Mouse (Mus musculus): ENCODE measurements around the gene Myt1l.

Gene Myt1l

DNA sequence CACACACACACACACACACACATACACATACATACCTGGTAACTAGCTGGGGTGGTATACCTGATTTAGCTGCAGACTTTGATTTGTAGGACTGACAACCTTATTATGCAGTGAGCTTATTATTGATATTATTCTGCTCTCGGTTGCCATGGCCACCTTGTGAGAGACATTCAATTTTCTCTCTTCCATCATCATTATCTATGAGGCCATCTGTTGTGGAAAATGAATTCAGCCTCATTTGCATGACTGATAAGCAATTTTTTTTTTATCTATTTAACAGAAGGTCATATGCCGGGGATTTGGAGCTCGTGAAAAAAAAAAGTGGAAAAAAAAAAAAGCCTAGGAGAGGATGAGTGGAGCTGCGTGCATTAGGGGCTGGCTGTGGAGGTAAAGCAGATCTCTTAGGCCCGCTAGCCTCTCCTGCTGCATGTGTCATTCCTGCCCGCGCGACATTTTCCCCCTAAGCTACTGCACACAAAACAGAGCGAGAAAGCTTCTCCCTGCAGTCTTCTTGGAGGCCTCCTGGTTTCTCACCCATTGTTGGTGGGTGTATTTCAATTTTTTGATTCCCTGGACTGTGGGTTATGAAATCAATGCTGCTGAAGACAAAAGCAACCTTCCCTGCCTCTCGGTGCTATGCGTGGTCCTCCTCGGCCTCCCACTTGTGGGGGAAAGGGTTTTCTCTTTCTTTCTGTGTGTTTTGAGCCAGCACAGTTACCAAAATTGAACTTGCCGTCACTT lies at the start of gene Myt1l:
TSS of gene Myt1l (plus strand) at position 354 of the 741 bp plus-strand sequence.
- DNase-seq (ENCODE audit: extremely low read depth, insufficient read length, low spot score): no peak

DNA sequence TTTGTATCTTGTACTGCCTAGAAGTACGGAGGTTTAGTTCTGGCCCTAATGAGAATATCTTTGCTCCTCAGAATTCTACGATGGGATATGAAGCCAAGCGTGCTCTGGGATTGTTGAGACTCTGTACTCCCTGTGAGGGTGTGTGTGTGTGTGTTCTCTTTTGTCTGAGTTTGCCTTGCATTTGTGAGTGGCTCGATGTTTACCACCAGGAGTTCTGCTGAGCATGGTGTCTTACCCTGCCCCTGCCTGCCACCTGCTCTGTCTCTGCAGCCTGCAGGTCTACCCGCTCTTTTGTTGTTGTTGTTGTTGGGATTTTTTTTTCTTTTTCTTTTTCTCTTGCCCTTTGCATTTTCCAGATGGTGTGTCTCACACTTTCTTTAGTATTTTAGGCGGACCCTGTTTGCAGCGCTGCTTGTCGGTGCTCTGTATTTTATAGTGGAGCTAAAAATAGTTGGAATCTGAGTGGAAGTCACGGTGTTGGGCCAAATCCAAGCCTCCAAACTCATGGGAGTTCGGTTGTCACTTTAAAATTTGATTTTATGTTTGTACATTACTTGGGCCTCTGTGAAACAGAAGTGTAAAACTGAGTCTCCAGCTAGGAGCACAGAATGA lies 41.7 kb upstream of the Myt1l start:
- DNase-seq (ENCODE audit: extremely low read depth, insufficient read length, low spot score): no peak

DNA sequence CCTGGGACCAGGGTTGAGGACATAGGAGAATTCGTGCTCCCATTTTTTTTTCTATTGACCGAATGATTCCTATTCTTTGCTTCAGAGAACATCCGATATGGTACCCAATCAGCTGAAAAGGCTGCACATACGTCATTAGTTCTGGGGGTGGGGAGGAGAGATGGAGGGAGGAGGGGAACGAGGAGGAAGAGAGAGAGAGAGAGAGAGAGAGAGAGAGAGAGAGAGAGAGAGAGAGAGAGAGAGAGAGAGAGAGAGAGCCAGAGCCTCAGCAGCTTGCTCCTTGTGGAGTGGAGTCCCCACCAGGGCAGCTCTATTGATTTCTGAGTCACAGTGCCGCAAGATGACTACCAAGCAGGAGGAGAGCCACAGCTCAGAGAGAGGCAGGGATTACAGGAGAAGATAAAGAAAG lies 1.9 kb upstream of the Myt1l start:
- DNase-seq (ENCODE audit: extremely low read depth, insufficient read length, low spot score): no peak

DNA sequence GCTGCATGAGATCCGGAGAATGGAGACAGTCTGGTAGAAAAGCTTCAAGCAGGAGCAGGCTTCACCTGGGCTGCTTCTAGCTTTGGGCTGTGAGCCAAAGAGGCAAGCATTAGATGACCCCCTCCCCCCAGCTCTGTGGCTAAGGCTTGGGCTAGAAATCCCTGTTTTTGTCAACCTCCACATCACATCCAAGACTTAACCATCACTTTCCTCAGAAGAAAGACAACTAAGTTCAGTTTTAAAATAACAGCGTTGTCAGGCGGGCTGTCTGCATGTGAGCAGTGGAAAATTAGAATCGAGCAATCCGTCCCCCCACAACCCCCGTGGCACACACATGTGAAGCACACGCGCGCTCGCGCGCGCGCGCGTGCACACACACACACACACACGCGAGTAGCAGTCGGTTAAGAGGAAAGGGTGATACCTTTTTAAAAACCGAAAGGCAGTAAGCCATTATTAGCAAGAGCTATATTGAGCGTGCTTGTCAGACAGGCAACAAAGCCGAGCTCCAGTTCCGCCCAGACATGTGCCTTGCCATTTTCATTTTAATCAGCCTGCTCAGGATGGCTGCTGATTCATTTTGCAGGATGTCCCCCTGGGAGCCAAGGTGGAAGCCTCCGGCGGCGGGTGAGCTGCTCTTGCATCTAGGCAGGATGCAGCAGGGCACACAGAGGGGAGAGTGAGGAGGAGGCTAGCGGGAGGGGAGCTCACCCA lies 979 bp upstream of the Myt1l start:
- DNase-seq (ENCODE audit: extremely low read depth, insufficient read length, low spot score): no peak

DNA sequence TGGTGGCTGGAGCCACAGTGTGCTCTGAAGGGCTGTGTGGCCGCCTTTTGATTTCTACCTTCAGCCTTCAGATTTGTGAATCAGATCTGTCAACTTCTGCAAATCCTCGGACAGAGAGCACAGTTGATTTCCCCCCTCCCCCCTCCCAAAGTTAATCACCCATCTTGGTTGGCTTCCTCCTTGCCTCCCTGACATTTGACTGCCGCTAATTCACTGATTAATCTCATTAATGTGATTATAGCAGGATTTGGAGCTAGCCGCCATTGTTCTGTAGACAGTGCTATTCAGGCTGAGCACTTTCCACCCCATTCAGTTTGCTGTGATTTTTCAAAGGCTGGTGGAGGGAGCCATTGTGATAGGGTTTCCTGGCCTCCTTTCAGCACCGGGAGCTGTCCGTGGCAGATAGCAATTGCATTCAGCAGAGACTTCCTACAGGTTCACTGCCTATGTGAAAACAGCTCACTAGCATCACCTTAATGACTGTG lies 2.1 kb downstream of the Myt1l start:
- DNase-seq (ENCODE audit: extremely low read depth, insufficient read length, low spot score): no peak

DNA sequence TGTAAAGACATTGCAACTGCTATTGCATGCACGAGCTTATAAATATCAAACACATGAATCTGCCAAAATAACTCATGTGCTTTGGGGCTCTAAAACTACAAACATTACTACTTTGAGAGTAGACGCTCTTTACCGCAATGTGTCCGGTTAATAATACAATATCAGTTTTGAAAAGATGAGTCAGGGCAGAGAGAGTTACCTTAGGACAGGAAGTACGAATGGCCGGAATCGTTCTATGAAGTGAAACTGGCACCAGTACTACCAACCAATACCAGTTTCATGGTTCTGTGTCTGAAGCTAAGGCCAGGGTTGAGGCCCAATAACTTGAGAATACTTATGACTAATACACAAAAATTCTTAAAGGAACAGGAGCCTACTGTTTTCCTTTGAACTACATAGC lies 2.6 kb downstream of the Myt1l start:
- no peak for DNase-seq (ENCODE audit: extremely low read depth, insufficient read length, low spot score)

DNA sequence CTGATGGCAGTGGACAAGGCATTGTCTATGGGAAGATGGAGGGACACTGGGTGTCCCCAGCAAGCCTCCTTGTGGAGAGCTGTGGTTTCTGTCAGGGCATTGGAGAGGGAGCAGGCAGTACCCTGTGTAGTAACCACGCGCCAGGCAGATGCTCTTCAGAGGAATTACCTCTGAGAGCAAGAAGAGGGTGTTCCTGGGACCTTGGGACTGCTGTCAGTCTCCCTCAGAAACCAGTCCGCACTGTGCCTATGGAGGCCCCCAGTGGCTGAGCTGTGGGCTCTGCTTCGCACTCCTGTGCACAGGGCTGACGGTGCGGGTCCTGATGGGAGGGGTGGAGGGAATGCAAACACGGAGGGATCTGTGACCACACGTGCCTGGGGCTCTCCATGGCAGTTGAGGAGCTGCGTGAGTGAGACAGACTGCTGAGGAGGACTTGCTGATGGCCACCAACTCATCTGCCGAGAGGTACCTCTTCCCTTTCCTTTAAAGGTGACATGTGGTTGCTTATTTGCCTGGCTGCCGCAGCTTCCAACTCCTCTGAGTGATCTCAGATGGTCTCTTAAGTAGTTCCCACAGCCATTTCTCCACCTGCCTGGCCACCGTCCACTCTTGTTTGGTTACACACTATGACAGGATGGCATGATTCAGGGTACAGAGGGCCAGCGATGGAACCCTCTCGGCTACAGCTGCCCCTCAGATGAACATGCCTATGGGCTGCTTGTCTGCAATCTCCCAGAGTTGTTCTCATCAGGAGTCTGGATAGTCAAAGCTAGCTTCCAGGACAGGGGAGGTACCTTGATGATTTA lies 5.1 kb downstream of the Myt1l start:
- DNase-seq (ENCODE audit: extremely low read depth, insufficient read length, low spot score): no peak

DNA sequence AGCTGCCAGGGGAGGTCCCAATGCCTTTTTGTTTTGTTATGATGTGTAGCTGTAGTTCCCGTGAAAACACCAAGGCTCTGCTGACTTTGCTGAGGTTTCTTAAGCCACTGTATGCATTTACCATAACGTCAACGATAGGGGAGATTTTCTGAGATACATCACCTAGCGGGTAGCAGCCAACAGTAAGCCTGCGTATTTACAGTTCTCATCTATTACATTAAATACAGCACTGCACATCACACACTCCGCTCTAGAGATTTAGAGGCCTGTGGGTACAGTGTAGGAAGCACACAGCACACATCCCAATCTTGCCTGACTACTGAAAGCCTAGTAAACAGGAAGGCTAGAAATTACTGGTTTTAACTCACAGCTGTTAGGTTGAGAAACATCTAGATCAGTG lies 6.1 kb downstream of the Myt1l start:
- DNase-seq (ENCODE audit: extremely low read depth, insufficient read length, low spot score): no peak

DNA sequence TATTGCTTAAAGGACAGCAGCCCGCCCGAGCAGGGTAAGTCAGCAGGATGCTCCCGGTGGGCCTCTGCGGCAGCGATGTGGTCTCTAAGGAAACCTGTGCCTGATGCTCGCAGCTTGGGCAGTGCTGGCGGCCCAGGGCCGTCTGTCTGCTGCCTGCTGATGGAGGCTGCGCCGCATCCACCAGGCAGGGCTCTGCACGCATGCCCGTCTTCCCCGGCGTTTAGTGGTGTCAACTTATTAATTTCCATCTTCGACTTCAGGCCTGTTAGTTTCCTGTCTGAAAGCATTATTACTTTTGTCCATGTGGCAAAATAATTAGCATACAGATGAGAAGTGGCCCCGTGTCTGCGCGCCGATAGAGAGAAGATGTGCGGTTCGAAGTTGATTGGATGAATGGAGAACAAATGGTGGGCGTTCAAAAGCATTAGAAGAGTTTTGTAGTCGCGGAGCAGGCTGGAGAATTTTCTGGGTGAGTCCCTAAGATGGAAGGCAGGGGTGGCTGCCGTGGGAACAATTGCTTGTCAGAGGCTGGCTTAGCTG lies 6.6 kb downstream of the Myt1l start:
- DNase-seq (ENCODE audit: extremely low read depth, insufficient read length, low spot score): no peak

DNA sequence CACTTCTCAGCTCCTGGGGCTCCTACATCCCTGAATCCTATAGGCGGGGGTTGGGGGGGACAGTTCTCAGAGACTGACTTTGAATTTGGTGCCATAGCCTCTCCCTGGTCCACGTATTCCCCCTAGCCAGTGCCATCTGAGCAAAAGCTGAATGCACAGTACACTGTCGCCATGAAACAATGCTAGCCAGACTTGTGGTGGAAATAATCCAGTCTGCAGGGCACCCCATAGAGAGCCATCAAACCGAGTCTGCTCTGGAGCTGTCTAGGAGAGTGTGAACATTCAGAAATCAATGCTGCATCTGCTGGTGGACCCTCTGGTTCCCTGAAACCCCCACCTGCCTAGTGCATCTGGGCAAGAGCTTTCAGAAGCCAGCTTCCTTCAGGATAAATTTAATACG lies 9.7 kb downstream of the Myt1l start:
- DNase-seq (ENCODE audit: extremely low read depth, insufficient read length, low spot score): no peak

DNA sequence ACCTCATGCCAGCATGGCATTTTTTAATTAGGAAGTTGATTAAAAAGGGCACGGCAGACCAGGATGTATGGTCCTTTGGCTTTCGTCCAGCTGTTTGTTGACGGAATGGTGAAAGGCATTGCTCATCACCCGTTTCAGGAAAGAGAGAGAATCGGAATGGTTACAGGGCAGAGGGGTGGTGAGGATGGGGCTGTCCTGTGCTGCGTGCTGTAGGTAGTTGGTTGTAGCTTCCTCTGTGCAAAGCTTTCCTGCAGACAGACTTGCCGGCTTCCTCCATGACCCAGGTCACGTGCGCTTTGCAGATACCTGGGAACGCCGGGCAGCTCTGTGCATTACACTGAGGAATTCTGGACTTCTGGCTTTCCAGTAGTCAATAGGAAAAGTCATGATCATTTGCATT lies 10.3 kb downstream of the Myt1l start:
- DNase-seq (ENCODE audit: extremely low read depth, insufficient read length, low spot score): no peak

DNA sequence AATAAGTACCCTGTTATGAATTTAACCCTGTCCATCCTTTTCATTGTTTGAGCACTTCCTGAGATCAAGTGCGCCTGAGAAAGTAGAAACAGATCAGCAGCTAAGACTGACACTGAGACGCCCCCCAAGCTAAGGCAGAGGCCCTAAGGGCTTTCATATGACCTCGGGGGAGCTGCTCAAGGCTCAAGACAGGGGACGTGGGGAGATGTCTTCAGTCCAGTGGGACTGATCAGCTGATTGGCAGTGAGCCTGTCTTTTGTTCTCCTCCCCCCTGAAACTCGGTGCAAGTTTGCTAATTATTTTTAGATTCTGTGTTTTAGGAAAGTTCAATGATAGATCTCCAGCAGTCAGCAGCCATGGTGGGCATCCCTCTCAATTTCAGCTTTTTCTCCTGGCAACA lies 10.9 kb downstream of the Myt1l start:
- DNase-seq (ENCODE audit: extremely low read depth, insufficient read length, low spot score): no peak

DNA sequence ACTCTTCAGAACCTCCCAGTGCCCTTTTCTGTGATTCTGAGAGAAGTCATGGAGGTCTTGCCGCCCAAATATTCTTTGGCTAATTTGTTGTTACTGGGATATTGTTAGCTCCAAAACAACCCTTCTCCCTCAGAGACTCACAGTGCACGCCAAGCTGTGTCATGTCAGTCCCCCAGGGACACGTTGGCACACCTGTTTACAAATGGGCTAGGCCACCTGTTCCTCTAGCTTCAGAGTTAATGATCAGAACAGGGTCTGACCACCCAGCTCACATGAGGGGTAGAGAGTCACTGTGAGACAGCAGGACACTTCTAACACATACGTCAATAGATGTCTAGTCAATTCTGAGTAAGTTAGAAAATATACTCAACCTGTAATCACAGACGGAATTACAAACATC lies 12.6 kb downstream of the Myt1l start:
- no peak for DNase-seq (ENCODE audit: extremely low read depth, insufficient read length, low spot score)

DNA sequence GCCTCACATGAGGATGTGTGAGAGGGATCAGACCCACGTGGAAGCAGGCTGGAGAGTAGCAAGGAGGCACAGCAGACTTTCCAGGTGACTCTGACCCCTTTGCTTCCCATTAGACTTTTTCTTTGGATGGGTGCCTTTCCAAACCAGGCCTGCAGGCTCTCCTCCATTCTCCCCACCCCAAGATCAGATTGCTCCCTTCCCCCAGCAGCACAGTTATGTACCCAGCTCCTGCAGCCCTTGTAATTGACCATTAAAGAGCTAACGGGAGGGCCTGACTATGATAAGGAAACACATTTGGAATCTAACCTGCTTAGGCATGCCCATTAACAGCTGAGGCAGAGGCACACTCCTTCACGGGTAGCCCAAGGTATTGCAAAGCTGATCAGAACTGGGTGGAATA lies 17.9 kb downstream of the Myt1l start:
- DNase-seq (ENCODE audit: extremely low read depth, insufficient read length, low spot score): no peak

DNA sequence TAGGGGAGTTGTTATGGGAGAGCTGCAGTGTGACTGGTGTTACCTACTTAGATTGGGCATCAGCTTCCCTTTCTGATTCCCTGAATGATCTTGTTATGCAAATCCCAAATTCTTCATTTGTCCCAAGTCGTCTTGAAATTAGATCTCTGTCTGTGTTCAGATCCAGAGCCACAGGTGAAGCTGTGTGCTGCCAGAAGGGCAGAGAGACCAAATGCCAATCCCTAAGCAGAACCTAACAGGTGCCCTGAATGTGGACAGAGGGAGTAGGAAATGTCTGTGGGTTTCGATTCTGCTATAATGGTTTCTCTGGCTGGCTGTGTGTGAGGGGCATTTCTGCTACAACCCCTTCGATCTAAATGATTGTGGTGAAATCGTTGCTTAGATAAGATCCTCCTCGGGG lies 18.9 kb downstream of the Myt1l start:
- DNase-seq (ENCODE audit: extremely low read depth, insufficient read length, low spot score): no peak

DNA sequence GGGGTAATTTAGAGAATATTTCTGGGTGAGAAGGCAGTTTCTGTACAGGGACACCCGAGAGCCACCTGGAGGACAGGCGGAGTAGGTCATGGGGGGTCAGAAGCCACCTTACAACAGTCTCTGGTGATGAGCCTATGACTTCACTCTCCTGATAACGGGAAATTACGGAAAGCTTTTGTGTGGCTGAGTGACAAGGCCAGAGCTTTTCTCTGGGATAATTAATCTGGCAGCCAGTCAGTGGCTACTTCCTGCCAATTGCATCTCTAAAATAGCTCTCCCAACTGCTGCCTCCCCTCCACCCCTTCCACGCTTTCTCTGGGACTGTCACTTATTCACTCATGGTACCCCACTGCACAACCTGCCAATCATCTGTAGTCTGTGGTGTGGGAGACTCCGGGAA lies 19.6 kb downstream of the Myt1l start:
- no peak for DNase-seq (ENCODE audit: extremely low read depth, insufficient read length, low spot score)

DNA sequence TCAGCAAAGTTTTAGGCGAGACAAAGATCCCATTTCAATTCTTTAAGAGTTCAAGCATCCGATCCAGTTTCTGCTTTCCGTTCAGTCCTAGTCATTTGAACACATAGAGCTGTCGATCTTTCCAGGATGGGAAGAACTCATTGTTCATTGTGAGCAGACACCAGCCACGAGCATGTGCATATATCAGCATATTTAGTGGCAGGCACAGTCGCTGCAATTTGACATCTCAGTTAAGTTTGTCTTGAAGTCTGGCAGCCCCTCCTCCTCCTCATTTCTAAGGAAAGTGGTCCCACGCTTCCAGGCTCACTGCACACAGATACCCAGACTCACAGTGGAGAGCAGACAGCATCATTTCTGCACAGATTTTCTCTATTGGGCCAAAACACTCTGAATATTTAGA lies 25.0 kb downstream of the Myt1l start:
- DNase-seq (ENCODE audit: extremely low read depth, insufficient read length, low spot score): no peak

DNA sequence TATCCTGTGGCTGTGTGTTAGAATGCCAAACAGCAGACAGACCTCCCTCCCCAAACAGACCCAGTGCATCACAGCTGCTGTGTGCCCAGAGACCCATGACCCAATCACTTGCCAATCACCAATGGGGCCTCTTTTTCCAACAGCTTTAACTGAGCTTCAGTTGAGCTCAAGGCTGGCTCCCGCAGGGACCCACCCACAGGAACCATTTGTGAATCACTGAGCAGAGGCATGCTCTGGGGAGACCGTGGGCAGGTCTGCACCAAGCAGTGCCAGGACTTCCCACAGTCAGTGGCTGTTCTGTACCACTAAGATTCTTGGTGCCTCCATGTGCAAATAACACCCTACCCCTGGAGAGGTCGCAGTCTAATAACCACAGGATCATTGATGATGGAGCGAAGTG lies 27.5 kb downstream of the Myt1l start:
- no peak for DNase-seq (ENCODE audit: extremely low read depth, insufficient read length, low spot score)

DNA sequence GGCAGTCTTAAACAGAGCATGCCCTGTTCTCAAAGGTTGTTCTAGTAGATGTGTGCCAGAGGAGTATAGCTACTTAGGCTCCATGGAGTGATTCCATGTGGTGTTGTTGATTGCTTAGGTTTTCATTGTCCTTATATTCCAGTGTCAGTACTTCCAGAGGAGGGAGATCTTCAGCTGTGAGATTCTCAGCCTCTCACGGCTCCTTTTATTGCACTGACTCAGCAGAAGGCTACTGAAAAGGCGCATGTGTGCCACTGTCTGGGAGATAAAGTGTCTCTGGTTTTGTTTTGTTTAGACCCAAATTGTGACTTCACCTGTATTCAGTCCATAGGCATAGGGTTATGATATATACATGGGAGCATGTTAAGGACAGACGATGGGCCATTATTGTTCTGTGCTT lies 28.2 kb downstream of the Myt1l start:
- DNase-seq (ENCODE audit: extremely low read depth, insufficient read length, low spot score): no peak

DNA sequence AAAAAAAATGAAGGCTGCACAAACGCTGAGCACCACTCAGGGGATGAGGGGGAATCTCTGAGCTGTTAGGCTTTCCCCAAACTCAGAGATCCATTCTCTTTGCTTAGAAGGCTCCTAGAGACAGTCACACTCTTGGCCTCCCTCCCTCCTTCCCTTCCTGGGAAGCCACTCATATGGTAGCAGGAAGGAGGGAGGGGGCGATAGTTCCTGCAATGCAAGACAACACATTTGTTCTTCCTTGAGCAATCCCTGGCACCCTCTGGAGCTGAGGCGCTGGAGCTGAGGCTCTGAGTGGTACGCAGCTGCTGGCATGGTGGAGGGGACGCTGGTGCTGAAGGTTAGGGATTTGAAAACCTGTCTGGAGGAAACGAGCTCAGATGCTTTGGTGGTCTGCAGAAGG lies 28.7 kb downstream of the Myt1l start:
- no peak for DNase-seq (ENCODE audit: extremely low read depth, insufficient read length, low spot score)

DNA sequence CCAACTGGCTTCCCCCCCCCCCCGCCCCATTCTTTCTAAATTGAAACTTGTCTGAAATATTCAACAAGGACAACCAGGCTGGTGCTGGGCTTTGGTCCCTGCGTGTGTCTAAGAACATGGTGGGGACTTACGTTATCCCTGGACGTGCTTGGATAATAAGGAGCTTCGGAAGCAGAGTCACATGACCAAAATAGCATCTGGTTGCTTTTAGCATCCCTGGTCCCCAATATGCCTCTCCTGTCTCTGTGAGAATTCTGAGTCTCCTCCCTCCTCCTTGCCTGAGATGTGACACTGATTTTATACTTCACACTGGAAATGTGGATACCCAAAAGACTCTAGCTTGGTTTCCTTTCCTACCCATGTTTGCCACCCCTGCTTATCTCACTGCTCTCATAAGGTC lies 31.6 kb downstream of the Myt1l start:
- DNase-seq (ENCODE audit: extremely low read depth, insufficient read length, low spot score): no peak
